19 mouse cellular contexts compared by ENCODE assay signal in genomic region chr7:109328772-109329171, GRCm38 (mm10).
"Had no signal": no experiment of that assay in that cellular context is flagged by ENCODE, and none has a peak within 500 bp of the region (broad histone marks: within the 10 kb centered on the region; RNA-seq: fewer than 3 reads in every experiment).

No protein-coding gene starts in this region.

- H3K9me3 ChIP-seq: liver, embryonic 15.5 days; lung, embryonic 15.5 days; midbrain, embryonic 10.5 days; midbrain, embryonic 12.5 days; neural tube, embryonic 13.5 days; neural tube, embryonic 15.5 days had no signal

- H3K4me1 ChIP-seq: liver, embryonic 15.5 days; lung, embryonic 15.5 days; midbrain, embryonic 10.5 days; neural tube, embryonic 15.5 days had no signal

- H3K4me2 ChIP-seq: liver, embryonic 15.5 days; lung, embryonic 15.5 days; midbrain, embryonic 12.5 days; neural tube, embryonic 13.5 days; neural tube, embryonic 15.5 days had no signal

- H3K27ac ChIP-seq: liver, embryonic 15.5 days; lung, embryonic 15.5 days; midbrain, embryonic 10.5 days; midbrain, embryonic 12.5 days; neural tube, embryonic 13.5 days; neural tube, embryonic 15.5 days had no signal

- DNase-seq: lung, adult 2 months; lung, postnatal 4 days; retina, postnatal 1 day; right cerebral cortex, adult 18-20 months; right cerebral cortex, postnatal 25 days; right cerebral cortex, postnatal 4 days; spleen, adult 18-20 months; thymus, adult 18-20 months; thymus, postnatal 14 days; thymus, postnatal 36 days had no signal

- ATAC-seq: lung, postnatal 0 days; midbrain, embryonic 16.5 days had no signal

- H3K4me3 ChIP-seq: liver, embryonic 15.5 days; lung, embryonic 15.5 days; midbrain, embryonic 10.5 days; midbrain, embryonic 12.5 days; myocyte; neural tube, embryonic 13.5 days; neural tube, embryonic 15.5 days had no signal

- H3K27me3 ChIP-seq: liver, embryonic 15.5 days; lung, embryonic 15.5 days; midbrain, embryonic 12.5 days; neural tube, embryonic 13.5 days; neural tube, embryonic 15.5 days had no signal

- H3K9ac ChIP-seq: liver, embryonic 15.5 days; lung, embryonic 15.5 days; midbrain, embryonic 12.5 days; neural tube, embryonic 13.5 days; neural tube, embryonic 15.5 days had no signal

- H3K36me3 ChIP-seq: liver, embryonic 15.5 days; lung, embryonic 15.5 days; midbrain, embryonic 10.5 days; midbrain, embryonic 12.5 days; neural tube, embryonic 13.5 days; neural tube, embryonic 15.5 days had no signal
